Mouse (Mus musculus): ENCODE measurements at regions not wholly inside any gene's neighbourhood (a gene's known extent, or its start where the extent isn't known, plus 50 kb on each side); places are given as distances from the start of the nearest gene placed in this dataset.

DNA sequence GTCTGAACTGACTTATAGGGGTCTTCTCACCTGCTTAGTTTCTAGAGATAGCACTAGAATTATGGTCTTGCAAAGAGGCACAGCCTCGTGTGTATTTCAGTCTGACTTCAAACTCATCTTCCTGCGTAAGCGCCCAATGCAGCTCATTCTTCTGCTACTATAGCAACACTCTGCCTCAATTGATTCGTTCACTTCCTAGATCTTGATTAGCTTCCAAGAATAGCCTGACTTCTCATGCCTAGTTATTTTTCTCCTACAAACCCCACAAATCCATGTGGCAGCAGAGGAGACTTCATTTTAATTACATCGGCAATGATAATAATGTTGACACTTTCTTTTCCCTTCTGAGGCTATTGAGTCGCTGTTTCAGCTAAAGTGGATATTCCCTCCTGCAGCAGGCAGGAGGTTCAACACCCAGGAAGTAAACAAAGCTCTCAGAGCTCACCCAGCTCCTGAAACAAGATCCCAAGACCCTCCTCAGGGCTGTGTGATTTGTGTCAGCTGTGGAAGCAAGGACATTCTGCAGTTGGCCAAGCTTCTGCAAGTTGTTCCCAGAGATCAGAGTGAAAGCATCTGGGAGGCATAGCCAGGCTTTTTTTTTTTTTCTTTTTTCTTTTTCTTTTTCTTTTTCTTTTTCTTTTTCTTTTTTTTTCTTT is 152.5 kb downstream of the Plod2 start:
- TF ChIP-seq POLR2A (IDR thresholded peaks at IDR 0.05; ENCODE audit: low read depth, low read length) (no peak), CTCF (IDR thresholded peaks at IDR 0.05; ENCODE audit: borderline replicate concordance, insufficient read depth, low read length) (no peak)
